Mouse (Mus musculus) bone marrow, adult 2 months (tissue): ENCODE measurements around the gene Adamtsl5.

Experiments used
- CTCF ChIP-seq: fragments of 200-500 bp; IDR thresholded peaks from 2 replicates; pipeline ENCODE4 v1.5.1; 2011; ENCODE audit warnings: low read length, control low read depth; ENCODE audit not compliant: control insufficient read depth, insufficient read depth
- POLR2A ChIP-seq: fragments of 200-500 bp; IDR thresholded peaks from 2 replicates; pipeline ENCODE4 v1.6.1; 2011; ENCODE audit warnings: low read depth, mild to moderate bottlenecking, control low read depth, low read length, borderline replicate concordance; ENCODE audit not compliant: control insufficient read depth

- no peak for TF ChIP-seq CTCF
- TF ChIP-seq POLR2A = no peak
Observed at GRCm38 (mm10) chr10:80323261-80324119, 24.7 kb downstream of the Adamtsl5 start.
